Comparison of ENCODE assay signal across 20 mouse cellular contexts in genomic region chr12:34269472-34270040, GRCm38 (mm10).
DNase-seq lines count a peak whose midpoint lies in the region; ATAC-seq and TF ChIP-seq lines count a peak whose summit lies in the region.
"Had no signal": no experiment of that assay in that cellular context is flagged by ENCODE, and none has a peak within 500 bp of the region (broad histone marks: within the 10 kb centered on the region; RNA-seq: fewer than 3 reads in every experiment).

No protein-coding gene starts in this region.

- H3K27me3 ChIP-seq in midbrain, embryonic 10.5 days (ENCODE audit: low read depth, poor library complexity, severe bottlenecking), result no peaks in the 10 kb centered on the region
- H3K27me3 ChIP-seq in midbrain, embryonic 14.5 days (ENCODE audit: control insufficient read depth, insufficient read depth, low read length), result no peaks in the 10 kb centered on the region
- H3K27me3 ChIP-seq in embryonic facial prominence, embryonic 12.5 days, result no peaks in the 10 kb centered on the region
- H3K27me3 ChIP-seq in limb, embryonic 11.5 days (ENCODE audit: control insufficient read depth, insufficient read depth, low read length), result no peaks in the 10 kb centered on the region
- H3K27me3 ChIP-seq: CH12.LX; forebrain, embryonic 15.5 days; heart, embryonic 12.5 days; liver, embryonic 12.5 days; megakaryocyte, embryonic 14.5 days; neural tube, embryonic 12.5 days had no signal

- no peak overlapping the region for H3K4me2 ChIP-seq in midbrain, embryonic 14.5 days (ENCODE audit: low read length)
- H3K4me2 ChIP-seq in embryonic facial prominence, embryonic 12.5 days (replicated peaks), result 0 out of 2 replicates have a peak overlapping the region, but pooled peaks have one; percentile 22
- H3K4me2 ChIP-seq in limb, embryonic 11.5 days (ENCODE audit: low read depth, severe bottlenecking), result no peak overlapping the region; the same call in 1 of the 2 replicates
- H3K4me2 ChIP-seq: forebrain, embryonic 15.5 days; heart, embryonic 12.5 days; liver, embryonic 12.5 days; neural tube, embryonic 12.5 days had no signal

- WGBS in midbrain, embryonic 10.5 days, result 78% methylated on average over 13 of the region's 13 CpGs
- 81% methylated on average over 13 of the region's 13 CpGs for WGBS in midbrain, embryonic 14.5 days
- WGBS in embryonic facial prominence, embryonic 12.5 days, result 23% methylated on average over 13 of the region's 13 CpGs
- 16% methylated on average over 13 of the region's 13 CpGs for WGBS in limb, embryonic 11.5 days

- no peak for TF ChIP-seq CTCF in layer of hippocampus, adult 2 months (conservative IDR thresholded peaks at IDR 0.05)

- DNase-seq in midbrain, embryonic 10.5 days (ENCODE audit: low spot score), result peak; percentile 20
- no peak for DNase-seq in midbrain, embryonic 14.5 days
- DNase-seq in limb, embryonic 11.5 days (ENCODE audit: low spot score), result peak; percentile 79
- no peak for DNase-seq in natural killer cell, adult 2 months (ENCODE audit: low spot score in 2 of 2)
- DNase-seq in layer of hippocampus, adult 2 months (ENCODE audit: low spot score in 2 of 2), result no peak
- DNase-seq in heart, adult 9 months (ENCODE audit: low spot score in 2 of 2), result no peak
- DNase-seq: adrenal gland, postnatal 36 days; cerebellum, adult 11-12 months; cerebellum, postnatal 14 days; kidney, adult 18-20 months; lung, adult 2 months had no signal

- no peaks in the 10 kb centered on the region for H3K9me3 ChIP-seq in midbrain, embryonic 10.5 days (replicated peaks)
- no peaks in the 10 kb centered on the region for H3K9me3 ChIP-seq in midbrain, embryonic 14.5 days (ENCODE audit: control insufficient read depth, low read length)
- no peaks in the 10 kb centered on the region for H3K9me3 ChIP-seq in embryonic facial prominence, embryonic 12.5 days
- no peaks in the 10 kb centered on the region for H3K9me3 ChIP-seq in limb, embryonic 11.5 days (ENCODE audit: control insufficient read depth, low read length)
- H3K9me3 ChIP-seq: forebrain, embryonic 15.5 days; heart, embryonic 12.5 days; liver, embryonic 12.5 days; megakaryocyte, embryonic 14.5 days; neural tube, embryonic 12.5 days had no signal

- H3K36me3 ChIP-seq in midbrain, embryonic 10.5 days, result no peaks in the 10 kb centered on the region
- no peaks in the 10 kb centered on the region for H3K36me3 ChIP-seq in midbrain, embryonic 14.5 days (ENCODE audit: control insufficient read depth, insufficient read depth, low read length)
- H3K36me3 ChIP-seq in embryonic facial prominence, embryonic 12.5 days, result no peaks in the 10 kb centered on the region
- H3K36me3 ChIP-seq in limb, embryonic 11.5 days (ENCODE audit: control insufficient read depth, insufficient read depth, low read length), result no peaks in the 10 kb centered on the region
- H3K36me3 ChIP-seq: forebrain, embryonic 15.5 days; heart, embryonic 12.5 days; liver, embryonic 12.5 days; neural tube, embryonic 12.5 days had no signal

- no peak overlapping the region for H3K27ac ChIP-seq in midbrain, embryonic 10.5 days (replicated peaks)
- H3K27ac ChIP-seq in midbrain, embryonic 14.5 days (replicated peaks; ENCODE audit: low read depth, low read length), result no peak overlapping the region
- H3K27ac ChIP-seq in embryonic facial prominence, embryonic 12.5 days, result peak overlapping the region; percentile 83
- H3K27ac ChIP-seq in limb, embryonic 11.5 days (replicated peaks; ENCODE audit: low read depth, low read length), result 0 out of 2 replicates have a peak overlapping the region, but pooled peaks have one; percentile 38
- H3K27ac ChIP-seq in layer of hippocampus, adult 2 months, result no peak overlapping the region
- H3K27ac ChIP-seq: forebrain, embryonic 15.5 days; hindbrain, postnatal 0 days; kidney, postnatal 0 days; liver, embryonic 12.5 days; neural tube, embryonic 12.5 days had no signal

- no peak overlapping the region for H3K9ac ChIP-seq in midbrain, embryonic 14.5 days (replicated peaks; ENCODE audit: low read length)
- H3K9ac ChIP-seq in embryonic facial prominence, embryonic 12.5 days, result no peak overlapping the region
- no peak overlapping the region for H3K9ac ChIP-seq in limb, embryonic 11.5 days (ENCODE audit: low read length)
- H3K9ac ChIP-seq: forebrain, embryonic 15.5 days; heart, embryonic 12.5 days; liver, embryonic 12.5 days; neural tube, embryonic 12.5 days had no signal

- 0 out of 2 replicates have a peak, but pooled peaks cover 3% of the 10 kb centered on the region for H3K4me1 ChIP-seq in midbrain, embryonic 10.5 days
- H3K4me1 ChIP-seq in midbrain, embryonic 14.5 days (ENCODE audit: control insufficient read depth, insufficient read depth, low read length), result no peaks in the 10 kb centered on the region
- H3K4me1 ChIP-seq in embryonic facial prominence, embryonic 12.5 days, result peaks cover 11% of the 10 kb centered on the region
- no peaks in the 10 kb centered on the region for H3K4me1 ChIP-seq in limb, embryonic 11.5 days (ENCODE audit: control insufficient read depth, insufficient read depth, low read length)
- H3K4me1 ChIP-seq: forebrain, embryonic 15.5 days; liver, embryonic 12.5 days; megakaryocyte, embryonic 14.5 days; neural tube, embryonic 12.5 days had no signal

- no peak overlapping the region for H3K4me3 ChIP-seq in midbrain, embryonic 10.5 days
- no peak overlapping the region for H3K4me3 ChIP-seq in midbrain, embryonic 14.5 days (replicated peaks; ENCODE audit: low read depth, low read length)
- H3K4me3 ChIP-seq in embryonic facial prominence, embryonic 12.5 days, result no peak overlapping the region
- no peak overlapping the region for H3K4me3 ChIP-seq in limb, embryonic 11.5 days (ENCODE audit: low read depth, low read length)
- no peak overlapping the region for H3K4me3 ChIP-seq in layer of hippocampus, adult 2 months
- H3K4me3 ChIP-seq: forebrain, embryonic 15.5 days; heart, embryonic 12.5 days; liver, embryonic 12.5 days; megakaryocyte, embryonic 14.5 days; neural tube, embryonic 12.5 days had no signal

- no peak for ATAC-seq in midbrain, embryonic 14.5 days (ENCODE audit: low FRiP score, low TSS enrichment)
- peak; percentile 47; the same call in 1 of the 2 replicates for ATAC-seq in embryonic facial prominence, embryonic 12.5 days (ENCODE audit: insufficient number of reproducible peaks, insufficient read depth, low FRiP score, low TSS enrichment)
- ATAC-seq in limb, embryonic 11.5 days (ENCODE audit: insufficient number of reproducible peaks, low FRiP score, low TSS enrichment, low read depth), result peak; percentile 87; the same call in 1 of the 2 replicates
- ATAC-seq: forebrain, embryonic 15.5 days; hindbrain, postnatal 0 days; liver, embryonic 12.5 days had no signal

Comparison
In these comparisons a context has a peak if more than half of its experiments do, and no peak if none do; other contexts are left out.
1. DNase-seq: peak in midbrain, embryonic 10.5 days (single experiment) and limb, embryonic 11.5 days (single experiment); none in midbrain, embryonic 14.5 days (single experiment), natural killer cell, adult 2 months (0 of 2), layer of hippocampus, adult 2 months (0 of 2) and heart, adult 9 months (0 of 2).
2. H3K27ac ChIP-seq: peak in embryonic facial prominence, embryonic 12.5 days (single experiment) and limb, embryonic 11.5 days (single experiment); none in midbrain, embryonic 10.5 days (single experiment), midbrain, embryonic 14.5 days (single experiment) and layer of hippocampus, adult 2 months (single experiment).